Mouse (Mus musculus): ENCODE measurements at regions not wholly inside any gene's neighbourhood (a gene's known extent, or its start where the extent isn't known, plus 50 kb on each side); places are given as distances from the start of the nearest gene placed in this dataset.

DNA sequence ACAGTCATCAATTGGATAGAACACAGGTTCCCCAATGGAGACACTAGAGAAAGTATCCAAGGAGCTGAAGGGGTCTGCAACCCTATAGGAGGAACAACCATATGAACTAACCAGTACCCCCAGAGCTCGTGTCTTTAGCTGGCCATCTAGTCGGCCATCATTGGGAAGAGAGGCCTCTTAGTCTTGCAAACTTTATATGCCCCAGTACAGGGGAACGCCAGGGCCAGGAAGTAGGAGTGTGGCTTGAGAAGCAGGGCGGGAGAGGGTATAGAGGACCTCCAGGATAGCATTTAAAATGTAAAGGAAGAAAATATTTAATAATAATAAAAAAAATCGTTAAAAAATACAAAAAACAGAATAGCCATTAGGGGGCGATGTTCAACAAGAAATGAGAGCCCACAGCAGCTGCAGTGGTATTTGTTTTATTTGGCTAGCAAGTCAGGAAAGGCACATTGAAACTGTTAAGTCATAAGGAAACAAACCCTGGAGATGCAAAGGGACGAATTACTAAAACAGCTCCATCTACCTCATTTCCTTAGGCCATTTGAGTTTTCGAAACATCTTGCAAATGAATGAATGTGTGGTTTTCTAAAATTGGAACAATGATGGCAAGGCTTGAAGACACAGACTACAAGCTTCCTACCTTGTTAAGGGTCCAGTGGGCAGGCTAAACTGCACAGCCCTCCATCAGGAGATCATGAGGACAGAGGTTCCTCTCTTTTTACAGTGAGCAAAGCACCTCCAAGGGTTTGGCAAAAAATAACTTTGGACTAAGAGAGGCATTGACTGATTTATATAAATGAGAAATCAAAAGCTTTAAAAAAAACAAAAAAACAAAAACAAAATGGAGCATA is 350.7 kb upstream of the Rasa1 start:
- Histone ChIP-seq H3K36me3 (ENCODE audit: control insufficient read depth, insufficient read depth) (no peaks in the 10 kb centered on the region), H3K79me2 (ENCODE audit: control insufficient read depth, insufficient read depth) (no peaks in the 10 kb centered on the region), H3ac (ENCODE audit: control insufficient read depth, insufficient read length, low read depth) (no peak overlapping the region), H3K4me3 (ENCODE audit: insufficient read depth, poor library complexity, severe bottlenecking) (no peak overlapping the region), H3K27me3 (ENCODE audit: control insufficient read depth, insufficient read depth, insufficient read length) (no peaks in the 10 kb centered on the region), H3K79me3 (ENCODE audit: low read depth) (no peaks in the 10 kb centered on the region)
- no peak for TF ChIP-seq MYOG (IDR thresholded peaks at IDR 0.05; ENCODE audit: control insufficient read depth, extremely low read depth, insufficient read length)
- peak; percentile 4 for TF ChIP-seq CTCF (IDR thresholded peaks at IDR 0.05; ENCODE audit: control insufficient read depth, insufficient read depth, insufficient read length)

DNA sequence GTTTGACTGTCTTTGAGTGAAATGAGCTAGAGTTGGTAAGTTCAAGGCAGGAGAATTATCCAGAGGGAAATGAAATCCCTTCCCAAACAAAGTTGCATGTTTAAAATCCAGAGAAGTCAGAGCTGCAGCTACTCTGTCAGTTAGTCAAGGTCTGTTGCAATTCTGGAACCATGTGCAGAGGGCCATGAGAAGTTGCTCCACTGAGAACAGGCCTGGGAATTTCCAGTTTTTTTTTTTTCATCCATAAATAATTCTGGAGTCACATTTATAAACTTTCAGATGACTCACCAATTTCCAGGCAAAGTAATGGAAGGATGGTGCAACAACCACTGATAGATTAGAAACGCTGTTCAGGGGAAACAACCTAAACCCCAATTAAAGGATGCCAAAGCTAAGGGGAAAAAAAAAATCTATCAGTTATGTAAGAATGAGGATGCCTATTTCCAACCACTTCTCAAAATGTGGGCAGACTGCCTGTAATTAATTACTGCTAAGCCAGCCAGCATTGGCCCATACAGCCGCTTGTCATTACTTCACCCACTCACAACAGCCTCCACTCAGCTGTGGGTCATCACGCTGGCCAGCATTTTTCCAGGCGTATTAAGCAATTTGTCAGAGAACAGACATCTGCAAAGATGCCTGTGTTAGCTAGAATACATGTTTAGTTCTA is 340.7 kb upstream of the Rasa1 start:
- Histone ChIP-seq H3K79me2 (ENCODE audit: control insufficient read depth, insufficient read depth) (no peaks in the 10 kb centered on the region), H3K4me3 (ENCODE audit: insufficient read depth, poor library complexity, severe bottlenecking) (no peak overlapping the region), H3K36me3 (ENCODE audit: control insufficient read depth, insufficient read depth) (no peaks in the 10 kb centered on the region), H3K79me3 (ENCODE audit: low read depth) (no peaks in the 10 kb centered on the region), H3K27me3 (ENCODE audit: control insufficient read depth, insufficient read depth, insufficient read length) (no peaks in the 10 kb centered on the region), H3ac (ENCODE audit: control insufficient read depth, insufficient read length, low read depth) (no peak overlapping the region)
- TF ChIP-seq CTCF (IDR thresholded peaks at IDR 0.05; ENCODE audit: control insufficient read depth, insufficient read depth, insufficient read length) (no peak), MYOD1 (IDR thresholded peaks at IDR 0.05; ENCODE audit: control insufficient read depth, insufficient read length, low read depth) (no peak), MAX (IDR thresholded peaks at IDR 0.05) (no peak), CEBPB (IDR thresholded peaks at IDR 0.05; ENCODE audit: low read depth) (no peak), MYOG (IDR thresholded peaks at IDR 0.05; ENCODE audit: control insufficient read depth, extremely low read depth, insufficient read length) (no peak), FOSL1 (IDR thresholded peaks at IDR 0.05; ENCODE audit: insufficient read depth, low read length, poor library complexity, severe bottlenecking) (no peak), USF1 (IDR thresholded peaks at IDR 0.05; ENCODE audit: low read depth) (no peak)

All from C2C12 (cell line).